Mouse (Mus musculus): ENCODE results near the gene Ccdc85b. TPM values are rescaled to one million over a fixed set of nuclear protein-coding genes. Genes with fewer than 3 reads are reported as not detected.

Gene Ccdc85b
- 21.3 and 22.9 TPM in 2 replicates for polyA plus RNA-seq (2015; fragmentation: Nextera tagmentation; extraction: Ambion mirVana)

DNA sequence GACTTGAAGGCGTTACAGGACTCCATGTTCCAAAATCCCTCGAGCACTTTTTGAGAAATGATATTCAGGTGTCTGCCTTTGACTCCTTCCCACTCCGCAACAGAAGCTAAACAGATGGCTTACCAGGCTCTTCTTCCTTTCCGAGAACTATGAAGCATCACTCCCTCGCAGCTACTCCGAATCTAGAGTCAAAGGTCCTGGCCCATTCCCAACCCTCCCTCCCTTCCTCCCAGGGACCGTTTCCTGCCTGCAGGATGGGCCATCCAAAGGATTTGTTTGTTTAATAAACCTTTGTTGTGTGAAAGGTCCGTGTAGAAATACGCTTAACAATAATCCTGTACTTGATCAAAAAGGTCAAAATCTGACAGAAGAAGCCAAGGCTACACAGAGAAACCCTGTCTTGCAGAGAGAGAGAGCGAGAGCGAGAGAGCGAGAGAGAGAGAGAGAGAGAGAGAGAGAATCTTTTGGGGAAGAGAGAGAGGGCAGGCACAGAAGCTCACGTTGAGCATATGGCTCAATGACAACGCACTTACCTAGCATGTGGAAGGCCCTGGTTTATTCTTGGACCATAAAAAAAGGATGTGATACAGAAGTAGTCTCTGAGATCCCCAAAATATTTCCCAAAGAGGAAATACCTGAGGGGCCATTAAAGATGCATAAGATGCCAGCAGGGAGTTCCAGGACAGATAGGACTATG lies at the start of gene Ccdc85b:
Gene Ccdc85b, minus strand, starts transcription at position 149 of the 697 bp plus-strand sequence.

GRCm38 (mm10) chr19:5503687-5504086 lies 46.0 kb upstream of the Ccdc85b start, which contains the start of gene 1700020D05Rik:
TSS of gene 1700020D05Rik (minus strand) at chr19:5503787.

DNA sequence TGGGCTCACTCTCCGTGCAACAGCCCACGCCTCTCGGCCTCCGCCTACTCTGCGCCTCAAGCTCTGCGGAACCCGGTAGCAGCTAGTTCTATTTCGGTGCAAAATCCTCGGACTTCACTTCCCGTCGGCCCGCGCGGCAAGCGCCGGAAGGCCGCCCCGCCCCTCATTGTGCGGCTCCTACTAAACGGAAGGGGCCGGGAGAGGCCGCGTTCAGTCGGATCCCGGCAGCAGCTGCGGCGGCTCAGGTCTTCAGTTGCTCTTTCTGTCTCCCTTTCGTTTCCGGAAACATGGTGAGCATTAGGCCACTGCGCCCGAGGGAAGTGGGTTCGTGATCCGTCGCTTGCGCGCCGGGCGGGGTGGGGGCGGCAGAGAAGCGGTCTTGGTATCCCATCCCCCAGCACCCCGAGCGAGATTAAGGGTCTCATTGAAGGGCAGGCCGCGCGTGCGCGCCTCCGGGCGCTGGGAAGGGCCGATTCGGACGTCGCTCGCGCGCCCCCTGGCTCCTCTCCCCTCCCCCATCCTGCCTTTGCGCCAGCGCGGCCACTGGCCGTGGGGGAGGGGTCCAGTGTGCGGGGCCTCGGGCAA lies 32.7 kb upstream of the Ccdc85b start, which contains the start of gene Cfl1:
Gene Cfl1, plus strand, starts transcription at position 143 of the 585 bp plus-strand sequence.

DNA sequence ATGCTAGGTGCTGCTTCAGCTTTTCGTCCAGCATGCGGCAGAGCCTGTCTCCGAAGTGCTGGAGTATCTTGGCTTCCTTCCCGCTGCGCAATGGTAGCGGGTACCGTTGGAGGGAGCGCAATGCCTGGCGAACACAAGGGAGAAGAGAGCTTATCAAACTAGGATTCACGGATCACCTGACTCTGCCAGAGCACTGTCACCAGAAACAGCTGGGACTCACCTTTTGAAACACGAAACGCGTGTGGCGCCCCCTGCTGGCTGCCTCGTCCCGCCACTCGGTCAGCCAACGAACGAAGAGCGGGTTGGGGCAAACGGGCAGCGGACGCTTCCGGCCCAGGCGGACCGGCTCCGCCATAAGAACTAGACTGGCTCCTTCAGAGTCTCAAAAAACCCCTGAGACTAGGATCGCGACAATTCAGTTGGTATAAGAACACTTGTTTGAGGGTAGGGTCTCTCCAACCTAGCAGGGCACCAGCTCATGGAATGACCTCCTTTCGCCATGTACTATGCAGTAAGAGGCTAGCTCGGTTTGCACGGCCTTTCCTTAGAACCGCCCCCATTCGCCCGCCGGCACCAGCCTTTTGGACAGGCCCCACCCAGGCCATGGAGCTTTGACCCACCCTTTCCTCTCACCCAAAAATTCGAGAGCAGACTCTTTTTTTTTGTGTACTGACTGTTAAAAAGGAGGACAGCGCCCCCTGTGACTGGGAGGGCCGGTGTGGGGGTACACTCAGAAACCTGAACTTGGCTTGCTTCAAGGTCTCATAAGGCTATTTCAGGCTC lies 30.3 kb upstream of the Ccdc85b start, which contains the start of gene Mus81:
Gene Mus81, minus strand, starts transcription at position 635 of the 783 bp plus-strand sequence.

GRCm38 (mm10) chr19:5473720-5474119 lies 16.0 kb upstream of the Ccdc85b start, which contains the start of gene Efemp2:
TSS of gene Efemp2 (plus strand) at chr19:5473954.

DNA sequence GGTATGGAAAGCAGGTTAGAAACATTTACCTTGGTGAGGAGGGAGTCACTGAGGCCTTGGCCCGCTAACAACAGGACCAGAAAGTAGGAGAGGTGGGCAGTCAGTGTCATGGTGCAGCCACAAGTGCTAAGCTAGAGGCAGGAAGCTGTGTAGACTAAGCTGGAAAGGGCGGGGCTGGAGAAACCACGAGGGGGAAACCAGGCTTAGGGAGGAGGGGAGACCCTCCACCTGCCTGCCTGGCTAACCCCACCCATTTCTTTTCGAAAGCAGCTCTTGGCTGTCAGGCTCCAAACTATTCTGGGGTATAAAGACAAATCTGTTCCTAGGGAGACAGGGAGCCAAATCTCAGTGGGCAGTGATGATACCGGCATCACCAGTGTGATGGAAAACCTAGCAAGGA lies 10.7 kb upstream of the Ccdc85b start, which contains the start of gene Ctsw:
Gene Ctsw, minus strand, starts transcription at position 134 of the 400 bp plus-strand sequence.

GRCm38 (mm10) chr19:5460465-5460911 lies 2.8 kb upstream of the Ccdc85b start, which contains the start of gene Fibp:
TSS of gene Fibp (plus strand) at chr19:5460615.

DNA sequence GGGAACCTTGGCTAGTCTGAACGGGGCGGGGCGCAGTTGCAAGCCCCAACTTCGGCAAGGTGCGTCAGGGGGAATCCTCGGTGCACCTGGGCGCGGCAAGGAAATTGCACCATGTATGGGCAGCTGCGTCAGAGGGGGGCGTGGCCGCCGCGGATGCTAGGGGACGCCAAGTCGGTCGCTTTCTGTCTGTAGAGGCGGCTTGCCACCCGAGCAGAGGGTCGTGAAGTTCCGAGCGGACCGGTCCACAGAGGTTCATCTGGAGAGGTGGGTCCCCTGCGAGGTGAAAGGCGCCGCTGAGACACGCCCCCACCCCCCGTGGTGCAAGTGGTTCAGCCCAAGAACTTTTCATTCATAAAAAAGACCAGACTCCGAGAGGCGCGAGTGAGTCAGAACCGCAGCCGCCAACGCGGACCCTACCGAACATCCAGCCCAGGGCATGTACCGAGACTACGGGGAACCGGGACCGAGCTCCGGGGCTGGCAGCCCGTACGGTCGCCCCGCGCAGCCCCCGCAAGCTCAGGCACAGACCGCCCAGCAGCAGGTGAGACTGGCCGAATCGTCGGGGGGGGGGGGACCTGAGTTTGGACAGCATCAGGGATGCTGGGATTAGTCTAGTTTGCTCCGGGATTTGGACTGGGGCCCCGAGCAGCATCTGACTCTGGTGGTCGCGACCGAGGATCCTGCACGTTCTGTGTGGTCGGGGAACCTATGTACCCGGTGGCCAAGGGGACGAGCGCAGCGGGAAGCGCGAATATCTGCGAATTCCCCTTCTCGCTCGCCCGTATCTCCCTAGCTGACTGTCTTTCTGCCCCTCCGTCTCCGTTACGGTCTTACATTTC lies 10.0 kb downstream of the Ccdc85b start, which contains the start of gene Fosl1:
Gene Fosl1, plus strand, starts transcription at position 33 of the 839 bp plus-strand sequence.

DNA sequence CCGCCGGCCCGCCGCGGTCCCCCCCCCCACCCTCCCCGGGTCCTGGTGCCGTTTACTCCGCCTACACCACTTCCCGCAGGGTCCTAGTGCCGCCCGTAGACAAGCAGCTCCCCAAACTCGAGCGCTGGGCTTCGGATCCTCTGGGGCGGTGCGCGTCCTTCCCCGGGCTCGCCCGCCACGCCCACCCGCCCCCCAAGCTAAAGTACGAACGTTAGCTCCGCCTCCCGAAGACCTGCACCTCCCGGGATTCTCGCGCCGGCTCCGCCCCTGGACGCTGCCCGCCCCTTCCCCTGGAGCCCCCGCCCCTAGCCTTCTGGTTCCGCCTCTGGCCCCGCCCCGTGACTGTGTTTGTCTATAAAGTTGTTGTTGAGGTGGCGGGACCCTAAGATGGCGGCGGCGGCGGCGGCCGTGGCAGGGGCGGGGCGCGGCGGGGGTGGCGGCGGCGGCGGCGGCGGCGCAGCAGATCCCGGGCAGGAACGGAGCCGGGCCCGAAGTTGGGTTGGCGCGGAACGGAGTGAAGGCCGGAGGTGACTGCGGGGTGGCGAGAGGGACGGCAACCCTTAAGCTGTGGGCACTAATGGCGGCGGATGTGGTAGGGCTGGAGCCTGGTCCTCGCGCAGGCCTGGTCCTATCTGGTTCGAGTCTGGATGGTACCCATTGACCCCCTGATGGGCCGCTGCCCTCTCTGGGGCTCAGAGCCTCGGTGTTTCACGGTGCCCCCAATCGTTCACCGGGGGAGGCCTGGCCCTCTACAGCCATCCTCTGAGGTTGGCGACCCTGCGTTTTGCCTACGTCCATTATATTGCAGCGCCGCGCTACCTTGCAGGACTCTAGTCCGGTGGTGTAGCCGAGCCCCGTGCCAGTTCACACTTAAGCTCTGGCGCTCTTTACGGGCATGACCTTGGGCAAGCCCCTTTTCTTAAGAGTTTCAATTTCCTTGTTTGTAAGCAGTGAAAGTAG lies 32.6 kb downstream of the Ccdc85b start, which contains the start of the genes Drap1 and AI837181:
Gene Drap1, minus strand, starts transcription at position 198 of the 960 bp plus-strand sequence.
Gene AI837181, plus strand, starts transcription at position 363 of the 960 bp plus-strand sequence.

Other genes starting within 250 kb of the Ccdc85b start
- 39.0 and 46.4 TPM in 2 replicates for gene Pacs1, start 184.8 kb downstream of the Ccdc85b start, polyA plus RNA-seq (2015; fragmentation: Nextera tagmentation; extraction: Ambion mirVana)
- 285 and 310 TPM in 2 replicates for gene Sf3b2, start 162.4 kb downstream of the Ccdc85b start, polyA plus RNA-seq (2015; fragmentation: Nextera tagmentation; extraction: Ambion mirVana)
- 27.2 and 33.5 TPM in 2 replicates for gene Gal3st3, start 159.6 kb downstream of the Ccdc85b start, polyA plus RNA-seq (2015; fragmentation: Nextera tagmentation; extraction: Ambion mirVana)
- gene Catsper1, start 122.2 kb downstream of the Ccdc85b start, polyA plus RNA-seq (2015; fragmentation: Nextera tagmentation; extraction: Ambion mirVana): not detected in 2 replicates
- 13.4 and 14.4 TPM in 2 replicates for gene Cst6, start 108.3 kb downstream of the Ccdc85b start, polyA plus RNA-seq (2015; fragmentation: Nextera tagmentation; extraction: Ambion mirVana)
- gene Eif1ad, start 91.2 kb downstream of the Ccdc85b start, polyA plus RNA-seq (2015; fragmentation: Nextera tagmentation; extraction: Ambion mirVana): 38.0 and 39.8 TPM in 2 replicates
- 289 and 303 TPM in 2 replicates for gene Banf1, start 90.7 kb downstream of the Ccdc85b start, polyA plus RNA-seq (2015; fragmentation: Nextera tagmentation; extraction: Ambion mirVana)
- 51.9 and 57.3 TPM in 2 replicates for gene Sart1, start 69.2 kb downstream of the Ccdc85b start, polyA plus RNA-seq (2015; fragmentation: Nextera tagmentation; extraction: Ambion mirVana)
- not detected in 2 replicates for gene Tsga10ip, start 55.4 kb downstream of the Ccdc85b start, polyA plus RNA-seq (2015; fragmentation: Nextera tagmentation; extraction: Ambion mirVana)
- 343 and 347 TPM in 2 replicates for gene Drap1, start 32.9 kb downstream of the Ccdc85b start, polyA plus RNA-seq (2015; fragmentation: Nextera tagmentation; extraction: Ambion mirVana)
- 89.6 and 104 TPM in 2 replicates for gene AI837181, start 32.8 kb downstream of the Ccdc85b start, polyA plus RNA-seq (2015; fragmentation: Nextera tagmentation; extraction: Ambion mirVana)
- gene Fosl1, start 10.3 kb downstream of the Ccdc85b start, polyA plus RNA-seq (2015; fragmentation: Nextera tagmentation; extraction: Ambion mirVana): not detected in 2 replicates
- gene Fibp, start 2.7 kb upstream of the Ccdc85b start, polyA plus RNA-seq (2015; fragmentation: Nextera tagmentation; extraction: Ambion mirVana): 161 and 163 TPM in 2 replicates
- 1.4 and 2.2 TPM in 2 replicates for gene Ctsw, start 10.6 kb upstream of the Ccdc85b start, polyA plus RNA-seq (2015; fragmentation: Nextera tagmentation; extraction: Ambion mirVana)
- gene Efemp2, start 16.1 kb upstream of the Ccdc85b start, polyA plus RNA-seq (2015; fragmentation: Nextera tagmentation; extraction: Ambion mirVana): 44.4 and 50.1 TPM in 2 replicates
- 33.8 and 43.8 TPM in 2 replicates for gene Mus81, start 30.5 kb upstream of the Ccdc85b start, polyA plus RNA-seq (2015; fragmentation: Nextera tagmentation; extraction: Ambion mirVana)
- 2,893 and 3,202 TPM in 2 replicates for gene Cfl1, start 32.6 kb upstream of the Ccdc85b start, polyA plus RNA-seq (2015; fragmentation: Nextera tagmentation; extraction: Ambion mirVana)
- gene 1700020D05Rik, start 45.9 kb upstream of the Ccdc85b start, polyA plus RNA-seq (2015; fragmentation: Nextera tagmentation; extraction: Ambion mirVana): not detected in 2 replicates
- gene Snx32, start 52.6 kb upstream of the Ccdc85b start, polyA plus RNA-seq (2015; fragmentation: Nextera tagmentation; extraction: Ambion mirVana): 74.9 and 90.0 TPM in 2 replicates
- 0.25 TPM in 1 of 2 replicates, not detected in the other for gene Ovol1, start 102.8 kb upstream of the Ccdc85b start, polyA plus RNA-seq (2015; fragmentation: Nextera tagmentation; extraction: Ambion mirVana)
- gene Ap5b1, start 110.1 kb upstream of the Ccdc85b start, polyA plus RNA-seq (2015; fragmentation: Nextera tagmentation; extraction: Ambion mirVana): 3.7 and 3.8 TPM in 2 replicates
- gene Rnaseh2c, start 144.0 kb upstream of the Ccdc85b start, polyA plus RNA-seq (2015; fragmentation: Nextera tagmentation; extraction: Ambion mirVana): 67.3 and 75.0 TPM in 2 replicates
- gene Kat5, start 152.3 kb upstream of the Ccdc85b start, polyA plus RNA-seq (2015; fragmentation: Nextera tagmentation; extraction: Ambion mirVana): 61.9 and 70.5 TPM in 2 replicates
- 27.0 and 30.9 TPM in 2 replicates for gene Rela, start 179.6 kb upstream of the Ccdc85b start, polyA plus RNA-seq (2015; fragmentation: Nextera tagmentation; extraction: Ambion mirVana)
- 22.6 and 22.9 TPM in 2 replicates for gene Sipa1, start 205.8 kb upstream of the Ccdc85b start, polyA plus RNA-seq (2015; fragmentation: Nextera tagmentation; extraction: Ambion mirVana)
- 10.7 and 12.0 TPM in 2 replicates for gene Map3k11, start 230.8 kb upstream of the Ccdc85b start, polyA plus RNA-seq (2015; fragmentation: Nextera tagmentation; extraction: Ambion mirVana)
- 16.5 and 22.2 TPM in 2 replicates for gene Pcnx3, start 231.0 kb upstream of the Ccdc85b start, polyA plus RNA-seq (2015; fragmentation: Nextera tagmentation; extraction: Ambion mirVana)
- 0.25 and 0.53 TPM in 2 replicates for gene Kcnk7, start 246.5 kb upstream of the Ccdc85b start, polyA plus RNA-seq (2015; fragmentation: Nextera tagmentation; extraction: Ambion mirVana)

Data from neural tube, postnatal 0 days (tissue).